Mouse (Mus musculus): ENCODE measurements at regions not wholly inside any gene's neighbourhood (a gene's known extent, or its start where the extent isn't known, plus 50 kb on each side); places are given as distances from the start of the nearest gene placed in this dataset.

DNA sequence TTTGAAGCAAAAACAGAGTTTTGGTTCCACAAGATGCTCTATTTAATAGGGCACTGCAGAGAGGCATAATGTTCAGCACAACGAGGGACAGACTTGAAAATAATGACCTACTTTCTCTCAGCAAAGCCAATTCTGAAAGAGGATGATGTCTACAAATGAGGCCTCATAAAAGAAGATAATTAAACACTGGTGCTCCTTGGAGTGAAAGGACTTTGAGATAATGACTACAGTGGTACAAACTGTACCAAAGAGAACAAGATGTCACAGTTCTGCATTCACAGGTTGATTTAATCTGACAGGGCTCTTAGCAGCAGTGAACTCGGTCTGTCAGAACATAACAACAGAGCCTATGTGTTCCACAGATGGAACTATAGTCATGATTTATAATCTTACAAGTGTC is 305.4 kb downstream of the Hdgfl1 start:
- Histone ChIP-seq H3K9ac (replicated peaks; ENCODE audit: low read length) (no peak overlapping the region), H3K4me2 (replicated peaks; ENCODE audit: low read depth, low read length) (no peak overlapping the region), H3K36me3 (ENCODE audit: insufficient read depth, low read length) (no peaks in the 10 kb centered on the region), H3K4me3 (ENCODE audit: low read length) (no peak overlapping the region), H3K4me1 (ENCODE audit: insufficient read depth, low read length) (peaks cover 5% of the 10 kb centered on the region; the same call in 1 of the 2 replicates), H3K9me3 (ENCODE audit: low read length) (no peaks in the 10 kb centered on the region), H3K27me3 (ENCODE audit: insufficient read depth, low read length) (no peaks in the 10 kb centered on the region), H3K27ac (ENCODE audit: low read length) (no peak overlapping the region)
- WGBS = 40% methylated on average over 2 of the region's 2 CpGs
- ATAC-seq (ENCODE audit: low FRiP score, low TSS enrichment) = no peak

DNA sequence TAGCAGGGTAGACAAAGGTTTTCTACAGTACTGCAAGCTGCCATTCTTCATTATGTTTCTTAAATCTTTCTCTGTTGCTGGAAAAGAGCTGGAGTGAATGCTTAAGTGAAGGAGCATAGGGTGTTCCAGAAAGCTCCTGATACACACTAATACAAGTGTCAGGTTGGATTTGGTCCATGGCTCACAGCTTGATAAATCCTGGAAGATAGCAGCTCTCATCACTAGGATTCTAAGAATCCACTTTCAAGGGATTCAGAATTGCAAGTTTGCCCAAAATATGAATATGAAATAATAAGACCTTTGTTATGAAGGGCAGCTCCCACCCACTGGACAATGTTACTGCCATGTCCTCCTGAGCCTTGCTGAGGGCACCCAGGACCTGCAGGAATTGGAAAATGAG is 305.9 kb downstream of the Hdgfl1 start:
- H3K9me3 ChIP-seq (ENCODE audit: low read length) = no peaks in the 10 kb centered on the region
- 0 out of 2 replicates have a peak, but pooled peaks cover under 1% of the 10 kb centered on the region for H3K4me1 ChIP-seq (ENCODE audit: insufficient read depth, low read length)
- H3K27me3 ChIP-seq (ENCODE audit: insufficient read depth, low read length) = no peaks in the 10 kb centered on the region
- H3K4me2 ChIP-seq (replicated peaks; ENCODE audit: low read depth, low read length) = no peak overlapping the region
- H3K36me3 ChIP-seq (ENCODE audit: insufficient read depth, low read length) = no peaks in the 10 kb centered on the region
- H3K4me3 ChIP-seq (ENCODE audit: low read length) = no peak overlapping the region
- H3K27ac ChIP-seq (ENCODE audit: low read length) = no peak overlapping the region
- H3K9ac ChIP-seq (replicated peaks; ENCODE audit: low read length) = no peak overlapping the region
- ATAC-seq (ENCODE audit: low FRiP score, low TSS enrichment) = no peak

DNA sequence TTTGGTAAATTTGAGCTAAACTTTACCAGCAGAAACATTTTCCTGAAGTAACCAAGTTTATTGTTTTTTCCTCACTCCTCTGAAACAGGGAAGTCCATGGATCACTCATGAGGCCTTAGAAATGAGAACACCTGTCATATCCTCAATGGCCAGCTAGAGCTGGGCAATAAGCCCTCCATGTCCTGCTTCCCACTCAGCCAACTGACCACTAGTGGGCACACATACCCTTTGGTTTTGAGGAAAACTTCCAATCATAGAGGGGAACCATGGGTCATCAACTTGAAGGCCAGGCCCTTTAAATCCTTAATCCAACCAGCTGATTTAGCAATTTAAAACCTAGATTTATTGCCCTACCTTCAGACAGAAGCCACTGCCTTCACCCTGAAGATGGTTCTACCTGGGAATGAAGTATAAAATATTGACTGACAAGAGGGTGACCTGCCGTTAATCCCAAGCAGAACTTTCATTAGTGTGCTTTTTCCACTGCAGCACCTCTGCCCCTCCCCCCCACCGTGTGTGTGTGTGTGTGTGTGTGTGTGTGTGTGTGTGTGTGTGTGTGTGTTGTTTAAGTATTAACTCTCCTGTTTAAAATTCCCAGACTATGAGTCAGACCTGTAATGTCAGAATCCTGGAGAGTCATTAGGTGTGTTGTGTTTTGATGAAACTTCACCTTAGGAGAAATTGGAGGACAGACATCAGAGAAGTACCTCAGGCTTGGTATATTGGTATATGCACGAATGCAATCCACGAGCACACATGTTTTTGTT is 312.3 kb downstream of the Hdgfl1 start:
- Histone ChIP-seq H3K27ac (ENCODE audit: low read length) (no peak overlapping the region), H3K9me3 (ENCODE audit: low read length) (no peaks in the 10 kb centered on the region), H3K27me3 (ENCODE audit: insufficient read depth, low read length) (no peaks in the 10 kb centered on the region), H3K4me1 (ENCODE audit: insufficient read depth, low read length) (0 out of 2 replicates have a peak, but pooled peaks cover 2% of the 10 kb centered on the region), H3K4me2 (replicated peaks; ENCODE audit: low read depth, low read length) (no peak overlapping the region), H3K9ac (replicated peaks; ENCODE audit: low read length) (no peak overlapping the region), H3K36me3 (ENCODE audit: insufficient read depth, low read length) (no peaks in the 10 kb centered on the region), H3K4me3 (ENCODE audit: low read length) (no peak overlapping the region)
- WGBS = 53% methylated on average over 4 of the region's 4 CpGs
- ATAC-seq (ENCODE audit: low FRiP score, low TSS enrichment) = peak; percentile 71

DNA sequence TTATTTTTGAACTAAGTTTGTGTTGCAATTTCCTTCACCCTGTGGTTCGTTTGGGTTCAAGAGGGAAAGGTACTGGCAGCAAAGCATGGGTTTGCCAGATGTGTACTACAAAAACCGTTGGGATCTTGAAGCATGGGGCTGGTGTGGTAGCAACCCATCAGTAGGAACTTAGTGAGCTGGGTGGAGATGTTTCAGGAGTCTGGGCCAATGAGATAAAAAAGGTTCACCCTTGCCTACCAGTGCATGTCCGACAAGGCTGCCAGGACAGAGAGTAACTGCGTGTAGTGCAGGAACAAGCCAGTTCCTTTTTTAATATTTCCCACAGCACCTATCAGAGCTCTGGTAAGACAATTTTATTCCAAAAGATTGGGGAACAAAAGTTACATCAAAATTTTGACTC is 343.3 kb downstream of the Hdgfl1 start:
- WGBS = 88% methylated on average over 4 of the region's 4 CpGs

DNA sequence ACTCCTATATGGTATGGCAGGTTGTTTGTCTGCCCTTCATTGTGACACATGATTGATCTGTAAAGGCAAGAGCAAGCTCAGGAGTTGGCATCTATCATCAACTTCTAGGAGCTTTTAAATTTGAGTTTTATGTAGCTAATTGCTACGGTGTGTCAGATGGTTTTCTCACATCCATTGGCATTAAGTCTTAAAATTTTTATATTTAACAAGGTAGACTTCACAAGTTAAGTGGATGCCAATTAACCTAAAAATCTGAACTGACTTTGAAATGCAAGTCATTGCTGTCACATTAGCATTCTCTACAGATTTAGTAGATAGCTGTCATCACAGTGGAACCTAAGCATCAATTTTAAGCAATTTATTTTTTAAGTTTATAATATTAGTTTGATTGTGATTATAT is 345.5 kb downstream of the Hdgfl1 start:
- 89% methylated on average over 1 of the region's 1 CpGs for WGBS
- H3K9ac ChIP-seq (replicated peaks; ENCODE audit: low read length) = no peak overlapping the region
- ATAC-seq (ENCODE audit: low FRiP score, low TSS enrichment) = no peak

More for the DNA sequence above, 343.3 kb downstream of the Hdgfl1 start:
- Histone ChIP-seq H3K27ac (ENCODE audit: low read length) (no peak overlapping the region), H3K27me3 (ENCODE audit: insufficient read depth, low read length) (no peaks in the 10 kb centered on the region), H3K36me3 (ENCODE audit: insufficient read depth, low read length) (no peaks in the 10 kb centered on the region), H3K4me1 (ENCODE audit: insufficient read depth, low read length) (no peaks in the 10 kb centered on the region), H3K4me3 (ENCODE audit: low read length) (no peak overlapping the region), H3K9ac (replicated peaks; ENCODE audit: low read length) (no peak overlapping the region), H3K9me3 (ENCODE audit: low read length) (no peaks in the 10 kb centered on the region), H3K4me2 (replicated peaks; ENCODE audit: low read depth, low read length) (no peak overlapping the region)
- no peak for ATAC-seq (ENCODE audit: low FRiP score, low TSS enrichment)

DNA sequence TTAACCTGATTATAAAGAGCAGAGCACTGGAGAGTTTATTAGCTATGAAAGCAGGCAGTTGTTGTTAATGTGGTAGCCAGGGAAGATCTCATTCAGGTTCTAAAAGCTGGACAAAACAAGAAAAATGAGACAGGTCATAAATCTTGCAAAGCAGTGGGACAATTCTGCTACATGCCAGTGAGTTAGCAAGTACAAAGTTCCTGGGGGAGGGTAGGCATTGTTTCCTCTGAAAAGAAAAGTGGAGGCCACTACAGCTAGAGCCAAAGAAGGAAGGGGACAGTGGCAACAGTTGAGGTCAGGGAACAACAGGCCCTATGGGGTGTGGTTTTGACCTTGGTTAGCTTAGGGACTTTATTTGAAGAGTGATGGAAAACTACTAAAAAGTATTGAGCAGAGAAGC is 364.2 kb downstream of the Hdgfl1 start:
- ATAC-seq (ENCODE audit: low FRiP score, low TSS enrichment) = peak; percentile 73; the same call in 1 of the 2 replicates
- H3K27ac ChIP-seq (ENCODE audit: low read length) = no peak overlapping the region
- no peaks in the 10 kb centered on the region for H3K4me1 ChIP-seq (ENCODE audit: insufficient read depth, low read length)
- no peak overlapping the region for H3K4me3 ChIP-seq (ENCODE audit: low read length)
- H3K9ac ChIP-seq (replicated peaks; ENCODE audit: low read length) = no peak overlapping the region
- no peaks in the 10 kb centered on the region for H3K9me3 ChIP-seq (ENCODE audit: low read length)
- H3K36me3 ChIP-seq (ENCODE audit: insufficient read depth, low read length) = no peaks in the 10 kb centered on the region
- H3K4me2 ChIP-seq (replicated peaks; ENCODE audit: low read depth, low read length) = no peak overlapping the region
- H3K27me3 ChIP-seq (ENCODE audit: insufficient read depth, low read length) = no peaks in the 10 kb centered on the region

More for the DNA sequence above, 345.5 kb downstream of the Hdgfl1 start:
- Histone ChIP-seq H3K27ac (ENCODE audit: low read length) (no peak overlapping the region), H3K27me3 (ENCODE audit: insufficient read depth, low read length) (no peaks in the 10 kb centered on the region), H3K36me3 (ENCODE audit: insufficient read depth, low read length) (no peaks in the 10 kb centered on the region), H3K9me3 (ENCODE audit: low read length) (no peaks in the 10 kb centered on the region), H3K4me1 (ENCODE audit: insufficient read depth, low read length) (no peaks in the 10 kb centered on the region), H3K4me3 (ENCODE audit: low read length) (no peak overlapping the region), H3K4me2 (replicated peaks; ENCODE audit: low read depth, low read length) (no peak overlapping the region)

DNA sequence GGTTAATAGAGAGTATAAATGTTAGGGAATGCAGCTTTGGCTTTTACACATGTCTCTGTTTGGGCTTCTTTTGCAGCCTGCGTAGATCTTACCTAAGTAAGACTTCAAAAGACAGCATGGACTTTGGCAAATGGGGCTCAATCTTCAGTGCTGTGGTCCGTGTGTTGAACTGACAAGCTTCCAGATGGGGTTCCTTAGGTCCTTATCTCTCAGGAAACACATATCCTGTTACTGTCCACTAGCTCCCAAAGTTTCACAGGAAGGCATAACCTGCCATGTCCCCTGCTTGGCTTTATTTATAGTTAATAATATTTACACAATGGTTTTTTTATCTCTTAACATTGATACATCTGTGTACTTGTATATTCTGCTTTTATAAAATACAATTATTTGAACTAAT is 365.3 kb downstream of the Hdgfl1 start:
- 40% methylated on average over 2 of the region's 2 CpGs for WGBS
- Histone ChIP-seq H3K27ac (ENCODE audit: low read length) (no peak overlapping the region), H3K4me2 (replicated peaks; ENCODE audit: low read depth, low read length) (no peak overlapping the region), H3K9ac (replicated peaks; ENCODE audit: low read length) (no peak overlapping the region), H3K36me3 (ENCODE audit: insufficient read depth, low read length) (no peaks in the 10 kb centered on the region), H3K4me1 (ENCODE audit: insufficient read depth, low read length) (no peaks in the 10 kb centered on the region), H3K27me3 (ENCODE audit: insufficient read depth, low read length) (no peaks in the 10 kb centered on the region), H3K4me3 (ENCODE audit: low read length) (no peak overlapping the region), H3K9me3 (ENCODE audit: low read length) (no peaks in the 10 kb centered on the region)
- ATAC-seq (ENCODE audit: low FRiP score, low TSS enrichment) = no peak

DNA sequence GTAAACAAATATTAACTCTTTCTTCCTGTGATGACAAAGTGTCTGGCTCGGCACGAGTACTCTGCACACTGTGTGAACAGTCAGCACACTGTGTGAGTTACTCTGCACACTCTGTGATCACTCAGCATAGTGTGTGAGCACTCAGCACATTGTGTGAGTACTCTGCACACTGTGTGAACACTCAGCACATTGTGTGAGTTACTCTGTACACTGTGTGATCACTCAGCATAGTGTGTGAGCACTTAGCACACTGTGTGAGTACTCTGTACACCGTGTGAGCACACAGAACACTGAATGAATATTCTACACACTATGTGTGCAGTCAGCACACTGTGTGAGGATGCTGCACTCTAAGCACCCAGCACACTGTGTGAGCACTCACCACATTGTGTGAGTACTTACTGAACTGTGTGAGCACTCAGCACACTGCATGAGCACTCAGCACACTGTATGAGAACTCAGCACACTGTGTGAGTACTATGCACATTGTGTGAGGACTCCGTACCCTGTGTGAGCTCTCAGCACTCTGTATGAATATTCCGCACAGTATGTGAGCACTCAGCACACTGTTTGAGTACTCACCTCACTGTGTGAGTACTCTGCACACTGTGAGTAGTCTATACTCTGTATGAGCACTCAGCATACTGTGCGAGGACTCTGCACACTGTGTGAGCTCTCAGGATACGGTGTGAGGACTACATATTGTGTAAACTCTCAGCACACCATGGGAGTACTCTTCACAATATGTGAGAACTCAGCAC is 381.9 kb downstream of the Hdgfl1 start:
- Histone ChIP-seq H3K9me3 (ENCODE audit: low read length) (no peaks in the 10 kb centered on the region), H3K9ac (replicated peaks; ENCODE audit: low read length) (no peak overlapping the region), H3K27me3 (ENCODE audit: insufficient read depth, low read length) (no peaks in the 10 kb centered on the region), H3K4me2 (replicated peaks; ENCODE audit: low read depth, low read length) (no peak overlapping the region), H3K36me3 (ENCODE audit: insufficient read depth, low read length) (no peaks in the 10 kb centered on the region), H3K27ac (ENCODE audit: low read length) (no peak overlapping the region), H3K4me1 (ENCODE audit: insufficient read depth, low read length) (no peaks in the 10 kb centered on the region), H3K4me3 (ENCODE audit: low read length) (no peak overlapping the region)
- ATAC-seq (ENCODE audit: low FRiP score, low TSS enrichment) = peak; percentile 54; the same call in 1 of the 2 replicates
- 92% methylated on average over 7 of the region's 7 CpGs for WGBS

DNA sequence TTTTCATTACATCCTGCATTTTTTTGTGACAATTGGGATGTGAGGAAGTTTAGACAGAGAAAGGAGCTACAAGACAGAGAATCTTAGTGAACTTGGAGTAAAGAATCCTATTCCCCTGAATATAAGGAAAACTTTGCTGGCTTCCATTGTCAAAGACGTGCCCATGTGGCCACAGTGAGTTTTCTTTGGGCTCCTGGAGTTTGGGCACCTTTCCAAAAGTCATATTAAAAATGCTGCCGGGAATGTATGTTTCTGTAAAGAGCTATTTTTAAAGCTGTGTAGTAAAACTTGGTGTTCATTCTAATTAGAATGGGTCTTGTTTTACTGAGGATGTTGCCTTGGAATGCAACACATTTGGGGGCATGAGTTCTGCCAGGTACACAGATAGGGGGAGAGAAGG is 387.3 kb downstream of the Hdgfl1 start:
- Histone ChIP-seq H3K9me3 (ENCODE audit: low read length) (no peaks in the 10 kb centered on the region), H3K9ac (replicated peaks; ENCODE audit: low read length) (no peak overlapping the region), H3K4me1 (ENCODE audit: insufficient read depth, low read length) (no peaks in the 10 kb centered on the region), H3K27ac (ENCODE audit: low read length) (no peak overlapping the region), H3K4me3 (ENCODE audit: low read length) (no peak overlapping the region), H3K36me3 (ENCODE audit: insufficient read depth, low read length) (no peaks in the 10 kb centered on the region), H3K4me2 (replicated peaks; ENCODE audit: low read depth, low read length) (no peak overlapping the region), H3K27me3 (ENCODE audit: insufficient read depth, low read length) (no peaks in the 10 kb centered on the region)
- WGBS = 37% methylated on average over 2 of the region's 2 CpGs
- ATAC-seq (ENCODE audit: low FRiP score, low TSS enrichment) = no peak

DNA sequence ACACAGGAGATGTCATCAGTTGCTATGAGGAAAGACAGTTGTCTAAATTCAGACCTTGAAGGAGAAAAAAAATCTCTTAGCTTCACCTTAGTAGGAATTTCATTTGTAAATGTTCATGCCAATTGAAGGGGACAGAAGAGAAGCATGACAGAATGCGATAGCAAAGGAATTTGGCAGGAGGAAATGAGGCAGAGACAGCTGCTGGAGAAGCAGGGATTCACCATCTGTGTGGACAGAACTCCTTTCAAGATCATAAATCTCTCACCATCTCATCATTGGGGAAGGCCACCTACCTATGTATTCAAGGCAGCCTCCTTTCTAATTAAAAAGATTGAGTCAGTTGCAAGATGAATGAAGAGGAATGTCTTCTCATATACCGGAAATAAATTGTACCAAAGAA is 387.8 kb downstream of the Hdgfl1 start:
- 63% methylated on average over 2 of the region's 2 CpGs for WGBS

More for the DNA sequence above, 387.8 kb downstream of the Hdgfl1 start:
- Histone ChIP-seq H3K9ac (replicated peaks; ENCODE audit: low read length) (no peak overlapping the region), H3K27me3 (ENCODE audit: insufficient read depth, low read length) (no peaks in the 10 kb centered on the region), H3K4me1 (ENCODE audit: insufficient read depth, low read length) (no peaks in the 10 kb centered on the region), H3K9me3 (ENCODE audit: low read length) (no peaks in the 10 kb centered on the region), H3K27ac (ENCODE audit: low read length) (no peak overlapping the region), H3K36me3 (ENCODE audit: insufficient read depth, low read length) (no peaks in the 10 kb centered on the region), H3K4me2 (replicated peaks; ENCODE audit: low read depth, low read length) (no peak overlapping the region), H3K4me3 (ENCODE audit: low read length) (no peak overlapping the region)
- no peak for ATAC-seq (ENCODE audit: low FRiP score, low TSS enrichment)

Measured in kidney, embryonic 16.5 days (tissue).